Mouse (Mus musculus) hindbrain, postnatal 0 days (tissue): ENCODE measurements at regions not wholly inside any gene's neighbourhood (a gene's known extent, or its start where the extent isn't known, plus 50 kb on each side); places are given as distances from the start of the nearest gene placed in this dataset.

Experiments
- ATAC-seq: fragments of 200-750 bp; cut with Nextera tagmentation; 2 replicates; pipeline ENCODE4 v1.8.0; 2017; ENCODE audit warnings: mild to moderate bottlenecking, moderate TSS enrichment, moderate library complexity
- DNase-seq: peaks from one replicate; pipeline ENCODE4 v3.0.0-alpha.2; 2015; ENCODE audit warnings: low spot score
- H3K27ac ChIP-seq: fragments of 300-500 bp; sonication (generic); 2 replicates; pipeline ENCODE4 v1.5.1; 2014; ENCODE audit warnings: mild to moderate bottlenecking
- H3K27me3 ChIP-seq: fragments of 300-500 bp; sonication (generic); 2 replicates; pipeline ENCODE4 v1.6.1; 2014; ENCODE audit warnings: low read length, mixed read lengths; ENCODE audit not compliant: insufficient read depth
- H3K36me3 ChIP-seq: fragments of 300-500 bp; sonication (generic); 2 replicates; pipeline ENCODE4 v1.6.1; 2014; ENCODE audit warnings: low read length, mixed read lengths; ENCODE audit not compliant: insufficient read depth
- H3K4me1 ChIP-seq: fragments of 300-500 bp; sonication (generic); 2 replicates; pipeline ENCODE4 v1.6.1; 2014; ENCODE audit warnings: antibody characterized with exemption, low read length, mixed read lengths; ENCODE audit not compliant: insufficient read depth
- H3K4me2 ChIP-seq: fragments of 300-500 bp; sonication (generic); 2 replicates; pipeline ENCODE4 v1.6.1; 2014; ENCODE audit warnings: low read depth, mild to moderate bottlenecking, low read length, moderate library complexity, mixed read lengths
- H3K4me3 ChIP-seq: fragments of 300-500 bp; sonication (generic); 2 replicates; pipeline ENCODE4 v1.5.1; 2014; ENCODE audit warnings: low read length
- H3K9ac ChIP-seq: fragments of 300-500 bp; sonication (generic); replicated peaks from 2 replicates; pipeline ENCODE4 v1.6.1; 2014; ENCODE audit warnings: mild to moderate bottlenecking, low read length, moderate library complexity, mixed read lengths
- H3K9me3 ChIP-seq: fragments of 300-500 bp; sonication (generic); 2 replicates; pipeline ENCODE4 v1.6.1; 2016; ENCODE audit warnings: low read length, mixed read lengths
- CTCF ChIP-seq: IDR thresholded peaks from 2 replicates; pipeline ENCODE4 v1.5.1; 2016; ENCODE audit warnings: antibody characterized with exemption, control low read depth, low read depth
- WGBS: fragments of 180-500 bp; shearing (Covaris S2); extraction: QIAGEN DNeasy Blood & Tissue Kit; methylation state at CpG from one replicate; pipeline ENCODE4 v1.1.7; 2014; 5-methylcytosine and 5-hydroxymethylcytosine counted together

DNA sequence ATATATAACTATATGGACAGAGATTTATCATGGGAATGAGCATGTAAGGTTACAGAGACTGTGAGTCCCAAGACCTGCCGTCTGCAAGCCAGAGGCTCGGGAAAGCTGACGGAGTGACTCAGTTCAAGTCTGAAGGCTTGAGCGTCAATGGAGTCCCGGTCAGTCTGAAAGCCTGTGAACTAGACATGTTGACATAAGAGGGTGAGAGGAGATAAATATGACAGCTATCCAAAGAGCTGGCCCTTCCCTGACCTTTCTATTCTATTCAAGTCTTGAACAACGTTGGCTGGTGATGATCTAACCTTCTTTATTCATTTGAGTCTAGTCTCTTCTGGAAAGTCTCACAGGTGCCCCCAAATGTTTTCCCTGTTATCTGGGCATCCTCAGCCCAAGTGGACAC, 223.8 kb upstream of the Zfp637 start:
- Histone ChIP-seq H3K36me3 (no peaks in the 10 kb centered on the region), H3K4me1 (no peaks in the 10 kb centered on the region), H3K4me2 (no peak overlapping the region), H3K27me3 (no peaks in the 10 kb centered on the region), H3K4me3 (no peak overlapping the region), H3K9ac (no peak overlapping the region), H3K9me3 (no peaks in the 10 kb centered on the region), H3K27ac (no peak overlapping the region)
- no peak for ATAC-seq
- no peak for TF ChIP-seq CTCF
- no peak for DNase-seq
- WGBS, result 87% methylated on average over 6 of the region's 6 CpGs

DNA sequence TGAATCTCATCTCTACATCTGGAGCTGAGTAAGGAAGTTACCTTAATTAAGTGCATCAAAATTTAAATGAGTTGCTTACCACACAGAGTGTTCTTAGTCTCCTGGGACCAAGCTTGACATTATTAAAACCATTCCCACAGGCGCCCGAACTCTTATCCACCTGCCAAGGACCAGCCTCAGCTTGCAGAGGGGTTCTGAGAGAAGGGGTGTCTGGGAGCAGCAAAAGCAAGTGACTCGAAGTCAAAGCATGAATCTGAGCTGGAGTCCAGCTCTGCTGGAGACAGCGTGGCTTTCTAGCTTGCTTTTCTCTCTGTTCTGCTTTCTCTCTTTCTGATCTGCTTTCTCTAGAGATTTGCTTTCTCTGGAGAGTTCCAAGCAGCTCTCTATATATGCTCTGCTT, 223.0 kb upstream of the Zfp637 start:
- 64% methylated on average over 4 of the region's 4 CpGs for WGBS
- H3K4me1 ChIP-seq, result no peaks in the 10 kb centered on the region
- H3K36me3 ChIP-seq, result no peaks in the 10 kb centered on the region
- no peaks in the 10 kb centered on the region for H3K27me3 ChIP-seq
- H3K4me2 ChIP-seq, result no peak overlapping the region
- H3K9me3 ChIP-seq, result no peaks in the 10 kb centered on the region
- DNase-seq, result no peak
- TF ChIP-seq CTCF, result no peak
- H3K4me3 ChIP-seq, result no peak overlapping the region
- H3K9ac ChIP-seq, result no peak overlapping the region
- H3K27ac ChIP-seq, result no peak overlapping the region
- ATAC-seq, result no peak

- DNase-seq (no peak), ATAC-seq (no peak)
- TF ChIP-seq CTCF, result no peak
- H3K4me1 ChIP-seq, result no peaks in the 10 kb centered on the region
- H3K4me2 ChIP-seq, result no peak overlapping the region
- no peak overlapping the region for H3K27ac ChIP-seq
- H3K9me3 ChIP-seq, result no peaks in the 10 kb centered on the region
- H3K27me3 ChIP-seq, result no peaks in the 10 kb centered on the region
- WGBS, result 76% methylated on average over 2 of the region's 2 CpGs
- no peak overlapping the region for H3K9ac ChIP-seq
- no peaks in the 10 kb centered on the region for H3K36me3 ChIP-seq
- no peak overlapping the region for H3K4me3 ChIP-seq
Observed at GRCm38 (mm10) chr6:117619606-117620005, 221.4 kb upstream of the Zfp637 start.

GRCm38 (mm10) chr6:117622446-117622845, 218.5 kb upstream of the Zfp637 start:
- Histone ChIP-seq H3K4me3 (no peak overlapping the region), H3K27ac (no peak overlapping the region), H3K36me3 (no peaks in the 10 kb centered on the region), H3K9ac (no peak overlapping the region), H3K4me2 (no peak overlapping the region), H3K27me3 (no peaks in the 10 kb centered on the region), H3K9me3 (no peaks in the 10 kb centered on the region), H3K4me1 (no peaks in the 10 kb centered on the region)
- 80% methylated on average over 6 of the region's 6 CpGs for WGBS
- ATAC-seq, result no peak
- TF ChIP-seq CTCF, result no peak
- no peak for DNase-seq

- DNase-seq (no peak), ATAC-seq (no peak)
- no peaks in the 10 kb centered on the region for H3K27me3 ChIP-seq
- no peak overlapping the region for H3K9ac ChIP-seq
- H3K4me3 ChIP-seq, result no peak overlapping the region
- no peak for TF ChIP-seq CTCF
- no peaks in the 10 kb centered on the region for H3K4me1 ChIP-seq
- no peak overlapping the region for H3K4me2 ChIP-seq
- no peaks in the 10 kb centered on the region for H3K9me3 ChIP-seq
- H3K27ac ChIP-seq, result no peak overlapping the region
- H3K36me3 ChIP-seq, result no peaks in the 10 kb centered on the region
Observed at GRCm38 (mm10) chr6:117622946-117623345, 218.0 kb upstream of the Zfp637 start.

DNA sequence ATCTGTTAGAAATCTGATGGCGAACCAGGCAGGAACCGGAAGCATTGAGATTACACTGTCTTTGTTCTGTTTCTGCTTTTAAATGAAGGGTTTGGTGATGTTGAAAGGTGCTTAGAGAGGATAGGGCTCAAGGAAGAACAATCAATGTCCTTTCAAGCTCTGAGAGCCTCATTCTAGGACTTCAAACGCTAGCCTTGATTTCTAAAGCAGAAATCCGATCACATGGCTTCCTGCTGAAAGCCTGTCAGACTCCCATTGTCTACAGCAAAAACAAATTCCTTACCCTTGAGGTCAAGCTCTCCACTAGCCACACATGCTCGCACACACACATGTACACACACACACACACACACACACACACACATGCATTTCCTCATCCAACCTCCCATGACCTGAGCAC, 215.3 kb upstream of the Zfp637 start:
- ATAC-seq, result no peak
- H3K9ac ChIP-seq, result no peak overlapping the region
- no peak for DNase-seq
- 22% methylated on average over 5 of the region's 5 CpGs for WGBS
- H3K4me2 ChIP-seq, result no peak overlapping the region
- no peaks in the 10 kb centered on the region for H3K36me3 ChIP-seq
- no peak overlapping the region for H3K4me3 ChIP-seq
- H3K27ac ChIP-seq, result no peak overlapping the region
- no peaks in the 10 kb centered on the region for H3K4me1 ChIP-seq
- no peak for TF ChIP-seq CTCF
- no peaks in the 10 kb centered on the region for H3K9me3 ChIP-seq
- no peaks in the 10 kb centered on the region for H3K27me3 ChIP-seq

DNA sequence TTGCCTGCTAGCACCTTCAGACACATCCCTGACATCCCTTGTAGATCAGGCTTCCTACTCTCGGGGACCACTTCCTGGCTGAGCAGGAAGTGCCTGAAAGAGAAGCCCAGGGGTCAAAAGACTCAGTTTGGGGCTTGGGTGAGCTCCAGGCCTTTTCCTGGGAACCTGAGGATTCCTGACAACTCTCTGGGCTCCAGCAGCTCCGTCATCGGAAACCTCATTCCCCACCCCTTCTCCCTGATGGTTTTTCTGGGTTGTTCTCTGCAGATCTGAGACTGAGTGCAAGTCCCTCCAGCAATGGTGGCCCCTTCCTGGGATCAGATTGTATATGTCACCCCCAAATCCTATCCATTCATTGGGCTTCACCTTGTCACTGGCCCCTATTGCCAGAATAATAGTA, 213.5 kb upstream of the Zfp637 start:
- no peak overlapping the region for H3K4me2 ChIP-seq
- ATAC-seq (no peak), DNase-seq (no peak)
- no peak overlapping the region for H3K4me3 ChIP-seq
- H3K9ac ChIP-seq, result no peak overlapping the region
- no peak for TF ChIP-seq CTCF
- no peaks in the 10 kb centered on the region for H3K27me3 ChIP-seq
- no peaks in the 10 kb centered on the region for H3K4me1 ChIP-seq
- 82% methylated on average over 3 of the region's 3 CpGs for WGBS
- no peaks in the 10 kb centered on the region for H3K9me3 ChIP-seq
- H3K36me3 ChIP-seq, result no peaks in the 10 kb centered on the region
- H3K27ac ChIP-seq, result no peak overlapping the region

DNA sequence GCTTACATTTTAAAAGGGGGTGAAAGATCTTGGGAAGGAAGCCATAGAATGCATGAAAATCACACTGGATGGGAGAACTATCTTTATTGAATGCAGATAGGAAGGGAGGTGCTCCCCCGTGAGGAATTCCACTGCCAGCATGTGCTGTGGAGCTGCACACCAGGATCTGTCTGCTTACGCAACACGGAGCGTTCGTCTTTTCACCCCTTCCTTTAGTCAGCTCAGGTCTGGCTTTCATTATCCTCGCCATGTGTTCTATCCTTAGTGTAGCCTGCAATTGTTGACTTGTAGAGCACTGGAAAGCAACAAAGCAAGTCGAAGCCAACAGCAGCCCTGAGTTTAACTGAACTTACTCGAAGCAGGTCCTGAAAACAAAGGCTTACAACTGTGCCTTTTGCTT, 194.4 kb upstream of the Zfp637 start:
- ATAC-seq, result no peak
- Histone ChIP-seq H3K27me3 (no peaks in the 10 kb centered on the region), H3K9ac (no peak overlapping the region), H3K4me2 (no peak overlapping the region), H3K27ac (no peak overlapping the region), H3K4me3 (no peak overlapping the region), H3K36me3 (no peaks in the 10 kb centered on the region), H3K4me1 (no peaks in the 10 kb centered on the region), H3K9me3 (no peaks in the 10 kb centered on the region)
- peak; percentile 23 for TF ChIP-seq CTCF
- WGBS, result 66% methylated on average over 8 of the region's 8 CpGs
- DNase-seq, result no peak
